Mouse (Mus musculus) cerebellum, adult 9-11 months (tissue): Measurements from ENCODE around the gene Adam12.
"Not testable (repeated sequence)": the region's sequence is repeated elsewhere in the genome, so short reads cannot be mapped to it uniquely, and the experiment has no call there.

ENCODE experiments used
- DNase-seq: peaks from one replicate; pipeline ENCODE4 v3.0.0; 2022

The Adam12 gene

DNA sequence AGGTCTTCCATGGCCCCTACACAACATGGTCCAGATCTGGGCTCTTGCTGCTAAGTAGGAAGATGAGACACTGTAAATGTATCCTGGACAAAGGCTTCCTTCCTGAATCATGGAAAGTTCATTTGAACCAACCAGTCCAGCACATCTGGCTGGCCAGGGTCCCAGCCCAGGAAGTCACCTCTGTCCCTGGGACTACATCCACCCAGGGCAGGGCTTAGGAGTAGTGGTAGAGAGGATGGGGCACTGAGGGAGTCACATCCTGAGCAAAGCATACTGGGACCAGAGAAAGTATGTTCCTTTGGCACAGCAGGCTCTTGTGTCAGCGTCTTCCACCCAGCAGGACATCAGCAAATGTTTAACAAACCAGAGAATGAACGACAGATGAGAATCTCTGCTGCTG lies 306.2 kb downstream of the Adam12 start:
- no peak for DNase-seq

DNA sequence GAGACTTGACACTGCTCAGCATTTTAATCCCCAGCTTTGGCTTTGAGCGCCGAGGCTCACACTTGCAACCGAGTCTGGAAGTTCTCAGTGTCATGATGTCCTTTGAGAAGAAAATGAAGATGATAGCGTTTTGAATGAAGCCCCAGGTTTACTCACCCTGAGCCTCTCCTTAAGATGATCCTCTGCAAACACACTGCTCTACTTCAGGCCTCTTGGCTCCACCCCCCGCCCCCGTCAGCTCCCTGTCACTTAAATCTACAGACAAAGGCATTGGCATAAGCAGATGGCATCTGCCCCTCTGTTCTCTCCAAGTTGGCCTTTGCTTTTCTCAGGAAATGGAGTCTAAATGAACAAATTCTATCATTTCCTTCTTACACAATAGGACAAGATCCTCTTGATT lies 308.0 kb downstream of the Adam12 start:
- DNase-seq: no peak

DNA sequence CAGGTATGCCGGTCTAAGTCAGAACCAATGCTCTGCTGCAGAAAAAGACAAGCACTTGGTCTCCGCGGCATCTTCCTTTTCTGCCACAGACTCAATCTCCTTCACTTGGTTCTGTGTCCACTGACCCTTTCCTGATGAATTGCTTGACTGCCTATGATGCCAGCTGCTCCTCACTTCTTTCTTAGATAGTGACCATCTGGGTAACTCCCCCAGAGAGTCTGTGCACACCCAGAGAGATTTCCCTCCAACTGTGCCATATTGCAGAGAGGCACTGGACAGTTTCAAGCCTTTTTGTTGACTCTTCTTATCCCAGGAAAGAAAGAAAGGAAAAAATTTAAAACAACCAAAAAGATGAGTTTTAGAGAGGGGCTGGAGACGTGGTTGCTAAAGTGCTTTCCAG lies 310.7 kb downstream of the Adam12 start:
- DNase-seq: no peak

DNA sequence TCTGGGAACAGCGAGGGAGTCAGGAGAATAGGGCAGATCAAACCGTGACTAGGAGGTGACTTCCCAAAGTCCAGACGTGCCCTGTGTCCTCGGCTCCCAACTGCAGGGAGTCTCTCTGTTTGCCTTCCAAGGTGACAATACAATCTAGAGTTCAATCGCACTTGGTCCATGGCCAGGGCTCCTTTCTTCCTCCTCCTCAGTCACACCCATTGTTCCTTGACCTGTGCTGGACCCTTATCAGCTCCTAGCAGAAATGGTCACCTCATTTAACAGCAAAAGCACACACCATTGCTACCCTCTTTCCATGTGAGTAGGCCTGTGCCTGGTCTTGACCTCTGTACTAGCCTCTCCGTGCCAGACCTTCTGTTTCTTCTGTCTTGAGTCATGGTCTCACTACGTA lies 311.2 kb downstream of the Adam12 start:
- DNase-seq: no peak

DNA sequence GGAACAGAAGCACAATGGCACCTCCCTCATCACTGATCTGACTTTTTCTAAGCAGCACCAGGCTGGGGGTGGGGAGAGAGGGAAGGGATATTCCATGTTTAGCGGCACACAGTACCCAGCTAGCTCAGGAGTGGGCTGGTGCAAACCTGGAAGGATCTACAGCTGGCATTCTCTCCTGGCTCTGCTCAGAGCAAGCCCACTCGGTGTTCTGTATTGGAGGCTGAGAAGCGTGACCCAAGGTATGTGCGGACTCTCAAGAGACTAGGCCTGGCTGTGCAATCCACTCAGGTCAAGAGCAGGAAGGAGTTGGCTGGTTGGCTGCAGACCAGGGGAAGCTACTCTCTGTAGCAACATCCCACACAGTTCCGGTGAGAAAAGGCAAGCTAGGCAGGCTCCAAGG lies 312.0 kb downstream of the Adam12 start:
- DNase-seq: no peak

DNA sequence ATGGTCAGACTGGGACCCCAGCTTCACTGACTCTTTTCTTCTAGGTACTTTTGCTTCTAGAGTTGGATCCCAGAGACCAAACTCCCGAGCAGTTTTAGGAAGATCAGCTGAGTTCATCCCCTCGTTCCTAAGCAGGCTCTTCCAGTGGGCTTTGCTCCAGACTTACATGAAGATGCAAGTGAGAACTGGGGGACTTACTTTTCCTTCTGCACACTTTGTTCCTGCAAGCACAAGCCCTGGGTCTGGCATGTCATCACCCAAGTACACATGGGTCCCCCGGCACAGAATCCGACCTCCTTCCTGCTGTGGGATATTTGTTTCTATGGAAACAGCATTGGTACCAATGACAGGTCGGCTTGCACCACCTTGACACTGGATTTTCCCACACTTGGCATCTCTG lies 312.6 kb downstream of the Adam12 start:
- no peak for DNase-seq

DNA sequence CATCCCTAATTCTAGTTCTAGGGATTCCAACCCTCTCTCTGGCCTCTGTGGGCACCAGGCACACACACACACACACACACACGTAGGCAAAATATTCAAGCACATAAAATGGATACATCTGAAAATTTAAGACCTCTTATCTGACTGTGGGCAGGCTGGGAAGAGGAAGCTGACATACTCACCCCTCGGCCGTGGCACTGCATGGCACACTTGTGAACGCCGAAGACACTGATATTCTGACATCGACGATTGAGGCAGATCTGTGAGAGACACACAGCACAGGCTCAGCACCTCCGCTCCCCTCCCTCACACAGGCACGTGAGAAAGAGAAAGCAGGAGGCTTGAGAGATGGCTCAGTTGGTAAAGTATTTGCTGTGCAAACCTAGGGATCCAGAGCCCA lies 315.7 kb downstream of the Adam12 start:
- no peak for DNase-seq

DNA sequence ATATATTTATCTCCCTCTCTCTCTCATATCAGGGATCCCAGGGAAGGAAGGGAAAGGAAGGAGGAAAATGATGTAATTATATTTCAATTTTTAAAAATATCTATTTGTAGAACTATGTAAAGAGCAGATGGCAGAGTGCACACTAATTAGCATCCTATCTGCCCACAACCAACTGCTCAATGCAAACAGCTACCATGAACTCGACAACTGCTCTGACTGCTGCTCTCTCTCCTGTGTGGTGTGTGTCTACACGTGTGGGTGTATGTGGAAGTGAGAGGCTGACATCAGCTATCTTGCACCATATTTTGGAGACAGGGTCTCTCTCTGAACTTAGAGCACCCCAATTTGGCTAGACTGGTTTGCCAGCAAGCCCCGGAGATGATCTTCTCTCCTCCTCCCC lies 320.1 kb downstream of the Adam12 start:
- DNase-seq: no peak

DNA sequence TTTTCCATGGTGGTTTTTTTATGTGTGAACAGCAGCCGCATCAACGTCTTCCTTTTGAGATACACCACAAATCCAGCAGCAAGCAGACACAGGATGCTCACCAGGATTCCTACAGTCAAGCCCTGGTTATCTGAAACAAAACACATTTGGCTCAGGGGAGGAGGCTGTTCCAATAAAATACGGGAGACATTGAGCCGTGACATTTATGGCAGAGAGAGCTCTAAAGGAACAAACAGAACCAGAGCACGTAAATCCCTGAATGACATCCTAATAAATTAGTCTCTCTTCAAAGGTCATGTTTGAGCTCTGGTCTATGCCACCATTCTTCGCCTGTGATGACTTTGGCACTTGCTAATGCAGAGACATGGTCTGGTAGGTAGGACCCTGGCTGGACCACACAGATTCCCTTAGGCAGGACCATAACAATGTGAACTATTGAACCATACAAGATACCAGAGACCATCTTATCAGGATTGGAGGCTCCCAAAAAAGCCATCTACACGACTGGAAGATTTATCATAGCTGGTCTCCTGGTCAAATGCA lies 322.0 kb downstream of the Adam12 start:
- no peak for DNase-seq

DNA sequence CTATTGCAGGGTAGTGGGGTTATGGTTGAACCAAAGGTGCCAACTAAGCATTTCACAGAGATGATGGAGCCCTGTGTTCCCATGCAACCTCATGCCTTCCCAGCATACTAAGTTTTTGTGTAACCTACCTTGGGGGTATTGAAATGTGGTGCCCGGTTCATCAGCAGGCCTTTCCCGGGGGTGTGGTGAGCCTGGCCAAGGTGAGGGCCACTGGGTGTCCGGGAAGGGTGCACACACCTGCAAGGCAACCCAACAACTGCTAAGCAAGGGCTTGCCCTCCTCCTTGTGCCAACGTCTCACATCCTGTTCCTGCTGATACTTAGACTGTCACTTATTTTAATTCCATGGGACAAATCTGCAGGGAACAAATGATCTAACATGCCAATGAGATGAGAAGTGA lies 323.0 kb downstream of the Adam12 start:
- no peak for DNase-seq

DNA sequence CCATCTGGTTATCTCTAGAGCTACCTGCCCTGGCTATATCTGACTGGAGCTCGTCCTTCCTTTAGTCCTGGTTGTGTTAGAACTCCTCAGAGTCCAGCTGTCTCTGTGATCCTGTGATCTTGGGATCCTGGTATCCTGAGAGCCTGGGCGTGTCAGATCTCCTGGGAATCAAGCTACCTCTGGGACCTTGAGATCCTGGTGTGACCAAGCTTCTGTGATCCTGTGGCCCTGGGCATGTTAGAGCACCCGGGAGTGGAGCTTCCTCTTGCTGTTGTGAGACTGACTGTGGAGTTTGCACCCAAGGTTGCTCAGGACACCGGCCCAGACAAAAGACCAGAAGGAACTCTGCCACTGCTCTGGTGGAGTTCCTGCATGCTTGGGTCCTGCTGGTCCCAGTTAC lies 332.6 kb downstream of the Adam12 start:
- DNase-seq: no peak

DNA sequence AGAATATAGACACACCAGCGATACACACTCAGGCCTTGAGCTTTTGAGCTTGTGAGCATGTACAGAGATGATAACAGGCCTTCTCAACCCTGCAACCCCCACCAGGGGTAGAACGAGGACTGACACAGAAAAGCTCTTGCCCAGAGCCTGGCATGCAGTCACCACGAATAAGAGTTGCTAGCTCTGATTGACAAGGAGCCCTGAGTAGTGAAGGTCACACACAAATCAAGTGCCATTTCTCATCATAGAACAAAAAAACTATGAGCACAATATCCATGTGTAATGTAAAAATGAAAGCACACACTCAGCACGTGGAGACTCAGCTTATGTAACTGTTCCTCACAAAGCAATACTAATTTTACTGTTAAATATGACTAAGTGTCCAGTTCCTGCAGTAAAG lies 340.1 kb downstream of the Adam12 start:
- no peak for DNase-seq

DNA sequence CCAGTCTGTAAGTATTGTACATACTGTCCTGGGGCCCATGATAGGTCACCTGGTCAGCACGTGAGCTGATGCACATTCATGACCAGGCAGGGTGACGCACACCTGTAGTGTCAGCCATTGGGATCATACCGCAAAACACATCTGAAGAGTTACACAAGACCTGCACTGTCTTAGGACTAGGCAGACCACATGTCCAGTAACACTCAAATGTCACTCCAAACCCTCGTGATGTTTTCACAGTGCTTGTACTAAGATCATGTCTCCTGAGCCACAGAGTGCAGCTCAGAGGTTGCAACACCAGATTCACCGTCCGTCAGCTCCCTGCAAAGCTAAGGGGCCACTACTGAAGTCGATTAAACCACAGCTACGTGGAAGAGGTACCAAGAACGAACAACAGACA lies 340.6 kb downstream of the Adam12 start:
- DNase-seq: no peak

DNA sequence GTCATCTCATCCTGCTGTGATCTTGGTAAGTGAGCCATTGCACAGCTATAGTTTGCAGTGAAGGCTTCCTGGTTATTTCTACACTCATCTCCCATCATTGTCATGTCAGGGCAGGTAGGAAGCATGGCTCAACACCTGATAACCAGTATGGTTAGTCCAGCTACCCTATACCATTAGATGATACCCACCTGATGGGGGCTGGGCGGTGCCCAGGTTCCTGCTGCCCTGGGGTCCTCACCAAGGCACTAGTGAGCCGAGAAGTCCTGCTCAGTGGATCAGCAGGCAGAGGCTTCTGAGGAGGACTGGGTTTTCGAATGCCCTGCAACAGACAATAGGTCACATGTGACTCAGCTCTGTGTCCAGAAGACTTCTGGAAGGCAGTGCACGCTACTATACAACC lies 342.0 kb downstream of the Adam12 start:
- DNase-seq: no peak

DNA sequence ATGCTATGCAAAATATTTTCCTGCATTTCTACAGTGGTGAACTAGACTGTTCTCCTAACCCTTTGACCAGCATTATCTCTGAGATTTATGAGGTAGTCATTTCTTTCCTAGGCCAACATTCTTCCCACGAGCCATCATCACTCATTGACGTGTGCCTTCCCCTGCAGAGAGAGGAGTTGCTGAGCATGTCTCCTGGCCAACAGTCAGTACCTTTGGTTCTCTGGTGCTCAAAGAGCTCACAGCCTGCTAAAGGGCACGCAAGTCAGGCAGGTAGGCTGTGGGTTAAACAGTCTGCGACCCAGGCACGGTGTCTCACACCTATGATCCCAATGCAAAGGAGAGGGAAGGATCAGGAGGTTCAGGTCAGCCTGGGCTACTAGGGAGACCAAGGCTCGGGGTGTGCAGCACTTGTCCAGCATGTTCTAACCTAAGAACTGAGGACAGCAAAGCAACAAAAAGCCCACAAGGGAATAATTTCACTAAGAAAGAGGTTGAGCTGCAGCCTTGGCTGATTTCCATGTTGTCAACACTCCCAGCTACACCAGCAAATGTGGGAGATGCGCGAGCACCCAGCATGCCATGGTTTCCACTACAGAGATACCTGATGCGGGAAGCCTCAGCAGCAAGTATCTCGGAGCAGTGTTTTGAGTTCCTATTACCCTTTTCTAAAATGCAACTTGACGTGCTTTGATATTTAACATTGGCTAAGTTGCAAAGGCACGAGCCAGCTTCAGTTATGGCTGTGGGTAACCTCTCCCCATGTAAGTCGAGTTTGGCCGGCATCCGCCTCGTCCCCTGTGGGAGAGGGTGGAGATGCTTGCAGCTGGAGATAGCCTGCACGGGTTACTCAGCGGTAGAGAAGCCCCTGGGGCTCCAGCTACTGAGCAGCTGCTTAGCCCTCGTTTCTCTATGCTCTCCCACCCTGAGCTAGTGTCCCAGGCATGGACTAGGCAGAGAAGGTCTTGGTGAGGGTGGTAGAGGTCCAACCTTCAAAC lies 342.7 kb downstream of the Adam12 start:
- DNase-seq: no peak

DNA sequence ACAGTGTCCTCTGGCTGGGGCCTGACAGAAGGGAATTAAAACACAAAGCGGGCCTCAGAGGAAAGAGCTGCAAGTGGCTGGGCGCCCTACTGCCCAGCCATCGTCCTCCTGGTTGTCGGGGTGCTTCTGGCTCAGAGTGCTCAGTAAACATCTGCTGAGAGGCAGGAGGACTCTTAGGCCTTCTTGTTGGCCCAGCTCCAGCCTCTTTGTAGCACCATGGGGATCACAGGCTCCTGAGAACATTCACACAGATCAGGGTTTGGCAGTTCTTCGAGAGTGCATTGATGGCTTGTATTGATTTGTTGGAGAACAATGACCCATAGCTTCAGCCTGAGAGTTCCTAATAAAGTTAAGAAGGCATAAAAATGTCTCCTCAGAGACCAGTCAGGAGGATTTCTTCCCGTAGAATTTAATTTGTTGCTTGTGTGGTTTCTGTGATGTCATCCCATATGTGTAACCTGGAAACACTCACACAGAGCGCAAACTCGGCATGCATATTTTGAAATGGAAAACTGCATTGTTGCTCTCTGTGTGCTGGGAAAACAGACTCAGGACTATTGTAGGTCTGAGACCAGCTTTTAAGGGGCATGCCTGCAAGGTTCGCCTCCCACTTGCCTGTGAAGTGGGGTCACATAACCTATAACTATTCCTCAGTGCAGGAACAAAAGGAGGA lies 347.1 kb downstream of the Adam12 start:
- not testable (repeated sequence) for DNase-seq

DNA sequence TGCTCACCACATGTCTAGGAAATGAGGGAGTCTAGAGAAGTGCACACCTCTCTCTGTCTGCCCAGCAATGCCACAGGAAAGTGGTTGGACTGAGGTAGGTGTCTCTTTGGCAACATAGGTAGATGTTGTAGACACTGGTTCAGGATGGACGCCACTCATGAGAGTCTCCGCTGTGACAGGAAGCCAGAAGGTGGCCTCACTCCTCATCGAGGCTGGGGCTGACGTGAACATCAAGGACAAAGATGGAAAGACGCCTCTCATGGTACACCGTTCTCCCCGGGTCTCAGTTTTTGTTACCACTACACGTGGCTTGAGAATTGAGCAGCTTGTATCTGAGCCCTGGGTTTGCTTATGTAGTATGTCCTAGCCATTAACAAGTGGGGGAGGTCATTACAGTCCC lies 352.2 kb downstream of the Adam12 start:
- DNase-seq: no peak

DNA sequence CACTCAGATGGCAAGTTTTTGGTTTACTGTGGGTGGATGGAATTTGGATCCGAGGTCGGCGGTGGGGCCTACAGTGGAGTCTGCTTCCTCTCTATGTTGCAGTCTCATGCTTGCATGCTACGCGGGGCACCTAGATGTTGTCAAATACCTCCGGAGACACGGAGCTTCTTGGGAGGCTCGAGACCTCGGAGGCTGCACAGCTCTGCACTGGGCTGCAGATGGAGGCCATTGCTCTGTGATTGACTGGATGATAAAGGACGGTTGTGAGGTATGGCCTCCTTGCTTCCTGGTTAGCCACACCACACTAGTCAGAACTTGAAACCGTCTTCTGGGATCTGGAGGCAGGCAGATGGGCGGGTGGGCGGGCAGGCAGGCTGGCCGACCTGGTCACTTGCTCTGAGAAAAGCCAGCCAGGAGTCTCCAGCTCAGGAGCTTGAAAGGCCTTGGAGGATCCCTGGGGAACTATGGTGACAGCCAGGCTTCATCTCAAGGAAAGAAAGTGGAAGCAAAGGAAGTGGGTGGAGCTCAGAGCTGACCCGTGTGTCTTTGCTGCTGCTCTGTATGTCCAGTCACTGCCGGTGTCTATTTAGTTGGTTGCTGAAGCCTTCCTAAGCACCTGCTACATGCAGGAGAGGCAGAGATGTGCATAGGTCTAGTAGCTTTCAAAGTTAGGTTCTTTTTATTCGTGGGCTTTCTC lies 355.2 kb downstream of the Adam12 start:
- no peak for DNase-seq

DNA sequence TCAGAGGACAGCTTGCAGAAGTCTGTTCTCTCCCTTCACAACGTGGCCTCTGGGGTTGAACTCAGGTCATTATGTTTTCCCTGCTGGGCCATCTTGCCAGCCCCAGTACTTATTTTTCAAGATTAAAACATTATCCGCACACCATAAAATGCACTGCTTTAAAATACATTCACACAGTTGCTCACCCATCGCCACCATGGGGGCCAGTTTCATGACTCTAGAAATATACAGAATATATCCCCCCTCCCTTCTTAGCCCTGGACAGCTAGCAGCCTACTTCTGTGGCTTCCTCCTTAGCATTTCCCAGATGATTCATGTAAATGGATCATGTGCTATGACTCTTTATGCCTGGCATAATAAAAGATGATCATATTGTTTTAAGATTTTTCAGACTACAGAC lies 355.8 kb downstream of the Adam12 start:
- no peak for DNase-seq

DNA sequence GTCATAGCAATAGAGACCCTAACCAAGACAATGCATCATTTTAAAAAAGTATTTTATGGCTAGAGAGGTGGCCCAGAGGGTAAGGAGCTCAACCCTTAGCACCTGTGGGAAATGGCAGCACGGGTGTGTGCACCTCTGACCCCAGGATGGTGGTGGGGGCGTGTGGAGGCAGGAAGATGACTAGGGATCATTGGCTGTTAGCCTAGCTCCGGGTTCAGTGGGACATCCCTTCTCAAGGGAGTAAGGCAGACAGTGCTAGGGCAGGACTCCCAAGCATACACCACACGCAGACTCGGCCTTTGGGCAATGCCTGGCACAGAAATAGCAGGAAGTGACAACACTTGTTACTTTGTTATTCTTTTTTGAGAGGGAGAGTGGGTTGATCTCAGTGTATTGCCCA lies 359.2 kb downstream of the Adam12 start:
- DNase-seq: no peak

DNA sequence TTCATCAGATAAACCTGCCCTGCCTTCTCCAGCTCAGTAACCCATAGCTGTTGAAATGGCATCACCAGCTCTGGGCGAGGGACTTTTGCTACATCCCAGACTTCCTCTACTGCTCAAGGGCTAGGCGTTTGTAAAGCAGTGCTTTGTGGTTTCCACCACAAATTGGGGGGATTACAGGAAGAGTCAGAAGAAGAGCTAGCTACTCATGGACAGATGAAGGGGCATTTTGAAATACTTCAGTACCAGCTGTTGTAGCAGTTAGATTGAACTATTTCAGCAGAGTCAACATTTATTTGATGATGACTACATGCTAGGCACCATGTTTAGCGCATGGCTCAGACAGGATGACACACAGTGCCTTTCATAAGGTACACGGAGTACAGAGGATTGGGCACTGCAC lies 361.7 kb downstream of the Adam12 start:
- DNase-seq: no peak

DNA sequence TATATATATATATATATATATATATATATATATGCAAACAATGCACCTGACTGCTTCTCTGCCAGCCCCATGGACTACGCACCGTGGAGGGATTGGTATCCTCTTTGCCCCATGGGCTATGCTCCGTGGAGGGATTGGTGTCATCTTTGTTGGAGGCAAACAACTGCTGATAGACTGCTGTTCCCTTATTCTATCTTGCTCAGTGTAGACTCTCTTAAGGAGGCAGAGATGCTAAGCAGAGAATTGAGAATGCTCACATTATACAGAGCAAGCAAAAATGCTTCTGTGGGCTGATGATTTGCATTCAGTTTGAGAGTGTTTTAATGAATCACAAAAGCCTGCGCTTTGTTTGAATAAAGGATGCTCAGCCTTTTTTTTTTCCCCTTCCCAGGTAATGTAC lies 368.3 kb downstream of the Adam12 start:
- DNase-seq: no peak

DNA sequence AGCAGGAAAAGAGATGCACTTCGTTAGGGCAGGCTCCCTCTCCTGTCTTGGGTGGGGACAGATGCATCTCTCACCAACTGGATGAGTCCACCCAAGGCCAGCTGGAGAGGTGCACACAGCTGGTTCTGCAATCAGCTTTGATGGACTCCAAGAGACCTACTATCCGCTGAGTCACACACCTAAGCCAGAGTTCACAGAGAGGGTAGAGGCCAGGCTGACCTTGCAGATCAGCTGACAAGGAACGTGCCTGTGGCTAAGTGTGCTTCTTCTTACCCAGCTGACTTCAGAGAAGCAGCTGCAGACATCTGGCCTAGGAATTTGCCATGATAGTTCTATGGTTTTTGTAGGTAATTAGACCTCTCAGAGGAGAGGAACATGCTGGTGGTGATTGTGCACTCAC lies 368.8 kb downstream of the Adam12 start:
- no peak for DNase-seq

DNA sequence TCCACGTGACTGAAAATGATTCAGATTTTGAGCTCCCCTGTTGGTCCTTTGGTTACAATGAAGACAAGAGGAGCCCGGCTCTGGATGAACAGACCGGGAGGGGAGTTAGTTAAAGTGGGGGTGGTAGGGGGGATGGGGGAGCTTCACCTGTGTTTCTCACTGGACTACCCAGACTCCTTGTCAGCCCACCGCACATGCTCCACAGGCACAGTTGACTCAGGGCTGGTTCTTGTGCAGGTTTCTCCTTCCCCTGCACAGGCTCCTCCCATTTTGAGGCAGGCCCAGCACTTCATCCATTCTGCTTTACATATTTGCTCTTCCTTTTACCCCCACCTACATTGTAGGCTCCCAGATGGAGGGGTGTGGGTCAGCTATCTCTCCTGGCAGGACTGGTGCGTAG lies 369.2 kb downstream of the Adam12 start:
- DNase-seq: no peak
